9 mouse cellular contexts compared by ENCODE assay signal in genomic region chr3:52940832-52941468, GRCm38 (mm10).
DNase-seq lines count a peak whose midpoint lies in the region; ATAC-seq and TF ChIP-seq lines count a peak whose summit lies in the region.
"Had no signal": no experiment of that assay in that cellular context is flagged by ENCODE, and none has a peak within 500 bp of the region (broad histone marks: within the 10 kb centered on the region; RNA-seq: fewer than 3 reads in every experiment).

No protein-coding gene starts in this region.

- TF ChIP-seq POLR2A in brain, embryonic 14.5 days (IDR thresholded peaks at IDR 0.05; ENCODE audit: borderline replicate concordance, extremely low read depth, insufficient read depth, insufficient read length, poor library complexity, severe bottlenecking), result no peak

- H3K4me2 ChIP-seq in forebrain, embryonic 12.5 days, result no peak overlapping the region
- H3K4me2 ChIP-seq in intestine, postnatal 0 days (replicated peaks; ENCODE audit: low read depth), result no peak overlapping the region

- H3K27ac ChIP-seq in forebrain, embryonic 12.5 days, result no peak overlapping the region
- H3K27ac ChIP-seq in intestine, postnatal 0 days (ENCODE audit: low read depth, low read length), result no peak overlapping the region

- TF ChIP-seq CTCF in brain, embryonic 14.5 days (IDR thresholded peaks at IDR 0.05; ENCODE audit: borderline replicate concordance, extremely low read depth, insufficient read depth, insufficient read length), result no peak
- no peak for TF ChIP-seq CTCF in intestine, postnatal 0 days (IDR thresholded peaks at IDR 0.05; ENCODE audit: low read depth)

- ATAC-seq in forebrain, embryonic 12.5 days (ENCODE audit: low FRiP score), result peak; percentile 69; the same call in 1 of the 2 replicates
- ATAC-seq in megakaryocyte progenitor cell, adult 5-6 weeks (replicated peaks; ENCODE audit: poor library complexity), result 0 out of 2 replicates have a peak, but pooled peaks have one; percentile 42
- ATAC-seq in frontal cortex, adult (ENCODE audit: low TSS enrichment), result no peak
- ATAC-seq in intestine, postnatal 0 days, result no peak
- ATAC-seq: Patski had no signal

- 13% methylated on average over 10 of the region's 10 CpGs for WGBS in forebrain, embryonic 12.5 days
- WGBS in intestine, postnatal 0 days, result 36% methylated on average over 10 of the region's 10 CpGs

- no peak overlapping the region for H3K4me3 ChIP-seq in forebrain, embryonic 12.5 days (replicated peaks)
- H3K4me3 ChIP-seq in intestine, postnatal 0 days (ENCODE audit: low read depth, low read length), result no peak overlapping the region

- intact Hi-C loops in heart, postnatal 36 days (cut with DNase I), result no loop called here

- H3K4me1 ChIP-seq in forebrain, embryonic 12.5 days, result peaks cover 17% of the 10 kb centered on the region
- 0 out of 2 replicates have a peak, but pooled peaks cover 4% of the 10 kb centered on the region for H3K4me1 ChIP-seq in intestine, postnatal 0 days (replicated peaks; ENCODE audit: control insufficient read depth, insufficient read depth, low read length)

- H3K36me3 ChIP-seq in forebrain, embryonic 12.5 days (replicated peaks), result no peaks in the 10 kb centered on the region
- no peaks in the 10 kb centered on the region for H3K36me3 ChIP-seq in intestine, postnatal 0 days (ENCODE audit: control insufficient read depth, insufficient read depth)

- H3K9me3 ChIP-seq in forebrain, embryonic 12.5 days, result no peaks in the 10 kb centered on the region
- no peaks in the 10 kb centered on the region for H3K9me3 ChIP-seq in intestine, postnatal 0 days (ENCODE audit: control insufficient read depth)

- peaks cover 9% of the 10 kb centered on the region for H3K27me3 ChIP-seq in forebrain, embryonic 12.5 days
- H3K27me3 ChIP-seq in intestine, postnatal 0 days (replicated peaks; ENCODE audit: control insufficient read depth, insufficient read depth, low read length), result no peaks in the 10 kb centered on the region

- no peak overlapping the region for H3K9ac ChIP-seq in forebrain, embryonic 12.5 days
- H3K9ac ChIP-seq in intestine, postnatal 0 days (ENCODE audit: low read depth, low read length), result no peak overlapping the region

- DNase-seq in layer of hippocampus, adult 11-12 months (ENCODE audit: low spot score), result peak; percentile 13
- no peak for DNase-seq in layer of hippocampus, adult 9-10 months (ENCODE audit: low spot score)
- DNase-seq in brain, embryonic 14.5 days (ENCODE audit: low read depth), result peak; percentile 92
- peak; percentile 61 to 74 for DNase-seq in heart, postnatal 36 days

Comparison
In these comparisons a context has a peak if more than half of its experiments do, and no peak if none do; other contexts are left out.
1. ATAC-seq: peak in forebrain, embryonic 12.5 days (single experiment) and megakaryocyte progenitor cell, adult 5-6 weeks (single experiment); none in frontal cortex, adult (single experiment) and intestine, postnatal 0 days (single experiment).